Mouse (Mus musculus) ES-Bruce4 (cell line): ENCODE data around the gene Nelfe.
"Not testable (repeated sequence)": the region's sequence is repeated elsewhere in the genome, so short reads cannot be mapped to it uniquely, and the experiment has no call there.

ENCODE experiments used
- CTCF ChIP-seq: IDR thresholded peaks from one replicate; pipeline ENCODE4 v1.8.1; 2011; ENCODE audit warnings: low read depth, low read length
- POLR2A ChIP-seq: IDR thresholded peaks from one replicate; pipeline ENCODE4 v1.8.1; 2011; ENCODE audit warnings: low read length; ENCODE audit not compliant: insufficient read depth

DNA sequence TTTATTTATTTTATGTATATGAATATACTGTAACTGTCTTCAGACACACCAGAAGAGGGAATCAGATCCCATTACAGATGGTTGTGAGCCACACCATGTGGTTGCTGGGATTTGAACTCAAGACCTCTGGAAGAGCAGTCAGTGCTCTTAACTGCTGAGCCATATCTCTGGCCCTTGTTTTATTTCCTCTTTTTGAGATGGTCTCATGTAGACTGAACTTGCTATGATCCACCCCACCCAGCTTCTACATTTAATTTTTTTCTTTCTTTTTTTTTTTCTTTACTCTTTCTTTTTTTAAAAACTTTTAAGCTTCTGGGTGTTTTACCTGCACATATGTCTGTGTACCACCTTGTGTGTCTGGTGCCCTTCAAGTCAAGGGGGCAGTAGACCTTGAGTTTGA, 50.6 kb downstream of the Nelfe start:
- not testable (repeated sequence) for TF ChIP-seq CTCF, POLR2A
